Mouse (Mus musculus) hindbrain, embryonic 16.5 days (tissue): ENCODE data around the gene Cd200. TPM values are rescaled to one million over a fixed set of nuclear protein-coding genes. Genes with fewer than 3 reads are reported as not detected.
"Not testable (repeated sequence)": the region's sequence is repeated elsewhere in the genome, so short reads cannot be mapped to it uniquely, and the experiment has no call there.

ENCODE experiments used
- ATAC-seq: fragments of 200-750 bp; cut with Nextera tagmentation; 2 replicates; pipeline ENCODE4 v1.8.0; 2017; ENCODE audit warnings: moderate TSS enrichment, moderate library complexity
- H3K27ac ChIP-seq: fragments of 300-500 bp; sonication (generic); 2 replicates; pipeline ENCODE4 v1.5.1; 2014; ENCODE audit warnings: low read depth, mild to moderate bottlenecking, control low read depth, low read length, moderate library complexity
- H3K27me3 ChIP-seq: fragments of 300-500 bp; sonication (generic); replicated peaks from 2 replicates; pipeline ENCODE4 v1.6.1; 2014; ENCODE audit warnings: low read length; ENCODE audit not compliant: control insufficient read depth, insufficient read depth
- H3K36me3 ChIP-seq: fragments of 300-500 bp; sonication (generic); 2 replicates; pipeline ENCODE4 v1.6.1; 2014; ENCODE audit warnings: mild to moderate bottlenecking, low read length, moderate library complexity, mixed read lengths; ENCODE audit not compliant: control insufficient read depth, insufficient read depth
- H3K4me1 ChIP-seq: fragments of 300-500 bp; sonication (generic); 2 replicates; pipeline ENCODE4 v1.6.1; 2014; ENCODE audit warnings: low read depth, low read length; ENCODE audit not compliant: control insufficient read depth, insufficient read depth
- H3K4me2 ChIP-seq: fragments of 300-500 bp; sonication (generic); 2 replicates; pipeline ENCODE4 v1.6.1; 2014; ENCODE audit warnings: mild to moderate bottlenecking, low read length, control low read depth, moderate library complexity
- H3K4me3 ChIP-seq: fragments of 300-500 bp; sonication (generic); 2 replicates; pipeline ENCODE4 v1.5.1; 2014; ENCODE audit warnings: mild to moderate bottlenecking, low read length, control low read depth, moderate library complexity
- H3K9ac ChIP-seq: fragments of 300-500 bp; sonication (generic); 2 replicates; pipeline ENCODE4 v1.6.1; 2014; ENCODE audit warnings: low read depth, mild to moderate bottlenecking, control low read depth, low read length, moderate library complexity
- H3K9me3 ChIP-seq: fragments of 300-500 bp; sonication (generic); 2 replicates; pipeline ENCODE4 v1.6.1; 2014; ENCODE audit warnings: mild to moderate bottlenecking, low read length, moderate library complexity; ENCODE audit not compliant: control insufficient read depth
- WGBS: fragments of 180-500 bp; shearing (Covaris S2); extraction: QIAGEN DNeasy Blood & Tissue Kit; methylation state at CpG from one replicate; pipeline ENCODE4 v1.1.7; 2014; 5-methylcytosine and 5-hydroxymethylcytosine counted together
- polyA plus RNA-seq: library from polyadenylated mRNA; unstranded; fragments of >200 nt; fragmentation: Nextera tagmentation; extraction: Ambion mirVana; gene quantifications from 2 replicates; pipeline ENCODE4 v1.2.1, GENCODE M21; 2015

Cd200 gene
- polyA plus RNA-seq: 364 and 369 TPM in 2 replicates

GRCm38 (mm10) chr16:45408425-45409063 is at the start of gene Cd200:
Cd200 (minus strand) TSS chr16:45409053.
- Histone ChIP-seq H3K4me3 (peak within 1 kb of the TSS; percentile 75), H3K4me2 (peak within 1 kb of the TSS; percentile 58), H3K27me3 (no peaks in the 10 kb centered on the region), H3K9me3 (no peaks in the 10 kb centered on the region), H3K4me1 (peaks cover 8% of the 10 kb centered on the region), H3K36me3 (no peaks in the 10 kb centered on the region), H3K27ac (peak within 1 kb of the TSS; percentile 94), H3K9ac (peak within 1 kb of the TSS; percentile 90)
- WGBS: under 1% methylated on average over 28 of the region's 28 CpGs
- peak; percentile 99 for ATAC-seq

- no peak for ATAC-seq
- H3K27ac ChIP-seq: no peak overlapping the region
- no peaks in the 10 kb centered on the region for H3K9me3 ChIP-seq
- no peaks in the 10 kb centered on the region for H3K4me1 ChIP-seq
- no peak overlapping the region for H3K9ac ChIP-seq
- no peak overlapping the region for H3K4me2 ChIP-seq
- no peak overlapping the region for H3K4me3 ChIP-seq
- H3K36me3 ChIP-seq: no peaks in the 10 kb centered on the region
- no peaks in the 10 kb centered on the region for H3K27me3 ChIP-seq
Measured at GRCm38 (mm10) chr16:45454762-45455161, 45.9 kb upstream of the Cd200 start.

- H3K27ac ChIP-seq: no peak overlapping the region
- no peak overlapping the region for H3K9ac ChIP-seq
- H3K36me3 ChIP-seq: no peaks in the 10 kb centered on the region
- 92% methylated on average over 1 of the region's 1 CpGs for WGBS
- no peak overlapping the region for H3K4me3 ChIP-seq
- H3K9me3 ChIP-seq: no peaks in the 10 kb centered on the region
- no peaks in the 10 kb centered on the region for H3K4me1 ChIP-seq
- H3K27me3 ChIP-seq: no peaks in the 10 kb centered on the region
- no peak for ATAC-seq
- no peak overlapping the region for H3K4me2 ChIP-seq
Measured at GRCm38 (mm10) chr16:45437230-45437739, 28.4 kb upstream of the Cd200 start.

GRCm38 (mm10) chr16:45435591-45435990 is 26.7 kb upstream of the Cd200 start:
- Histone ChIP-seq H3K36me3 (no peaks in the 10 kb centered on the region), H3K27me3 (no peaks in the 10 kb centered on the region), H3K27ac (no peak overlapping the region), H3K4me1 (no peaks in the 10 kb centered on the region), H3K9me3 (no peaks in the 10 kb centered on the region), H3K4me2 (no peak overlapping the region), H3K4me3 (no peak overlapping the region), H3K9ac (no peak overlapping the region)
- no peak for ATAC-seq

GRCm38 (mm10) chr16:45427651-45428050 is 18.8 kb upstream of the Cd200 start:
- H3K27ac ChIP-seq: no peak overlapping the region
- no peaks in the 10 kb centered on the region for H3K27me3 ChIP-seq
- no peak overlapping the region for H3K9ac ChIP-seq
- no peaks in the 10 kb centered on the region for H3K36me3 ChIP-seq
- H3K9me3 ChIP-seq: no peaks in the 10 kb centered on the region
- H3K4me2 ChIP-seq: no peak overlapping the region
- WGBS: 95% methylated on average over 9 of the region's 9 CpGs
- no peak for ATAC-seq
- no peaks in the 10 kb centered on the region for H3K4me1 ChIP-seq
- H3K4me3 ChIP-seq: no peak overlapping the region

DNA sequence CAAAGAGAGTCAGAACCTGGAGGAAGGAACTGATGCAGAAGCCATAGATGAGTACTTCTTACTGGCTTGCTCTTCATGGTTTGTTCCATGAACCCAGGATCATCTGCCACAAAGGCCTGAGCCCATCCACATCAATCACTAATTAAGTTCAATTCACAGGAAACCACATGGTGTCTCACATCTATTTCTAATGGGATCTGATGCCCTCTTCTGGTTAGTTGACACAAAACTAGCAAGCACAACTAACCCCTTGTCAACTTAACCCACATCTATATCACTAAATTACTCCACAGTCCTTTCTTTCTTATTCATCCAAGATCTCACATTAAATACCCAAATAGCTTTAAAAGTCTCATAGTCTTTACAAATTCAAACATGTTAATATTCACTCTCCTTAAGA is 4.6 kb upstream of the Cd200 start:
- Histone ChIP-seq H3K36me3 (no peaks in the 10 kb centered on the region), H3K27me3 (no peaks in the 10 kb centered on the region), H3K4me1 (no peaks in the 10 kb centered on the region), H3K4me2 (no peak overlapping the region), H3K27ac (no peak overlapping the region), H3K9ac (no peak overlapping the region), H3K9me3 (no peaks in the 10 kb centered on the region), H3K4me3 (no peak overlapping the region)
- no peak for ATAC-seq

- WGBS: 26% methylated on average over 7 of the region's 7 CpGs
- peak overlapping the region; percentile 94 for H3K27ac ChIP-seq
- H3K4me1 ChIP-seq, H3K27me3 ChIP-seq, H3K36me3 ChIP-seq, H3K9me3 ChIP-seq: not testable (repeated sequence)
- H3K9ac ChIP-seq: peak overlapping the region; percentile 90
- H3K4me2 ChIP-seq: peak overlapping the region; percentile 58
- H3K4me3 ChIP-seq: peak overlapping the region; percentile 75
- peak; percentile 77 for ATAC-seq
Measured at GRCm38 (mm10) chr16:45409064-45409446, 202 bp upstream of the Cd200 start.

GRCm38 (mm10) chr16:45407645-45408400 is 1.0 kb downstream of the Cd200 start:
- ATAC-seq: no peak
- 20% methylated on average over 9 of the region's 9 CpGs for WGBS
- Histone ChIP-seq H3K36me3 (no peaks in the 10 kb centered on the region), H3K9me3 (no peaks in the 10 kb centered on the region), H3K4me2 (peak overlapping the region; percentile 58), H3K4me3 (peak overlapping the region; percentile 75), H3K27ac (peak overlapping the region; percentile 94), H3K4me1 (peaks cover 8% of the 10 kb centered on the region), H3K9ac (peak overlapping the region; percentile 90), H3K27me3 (no peaks in the 10 kb centered on the region)

DNA sequence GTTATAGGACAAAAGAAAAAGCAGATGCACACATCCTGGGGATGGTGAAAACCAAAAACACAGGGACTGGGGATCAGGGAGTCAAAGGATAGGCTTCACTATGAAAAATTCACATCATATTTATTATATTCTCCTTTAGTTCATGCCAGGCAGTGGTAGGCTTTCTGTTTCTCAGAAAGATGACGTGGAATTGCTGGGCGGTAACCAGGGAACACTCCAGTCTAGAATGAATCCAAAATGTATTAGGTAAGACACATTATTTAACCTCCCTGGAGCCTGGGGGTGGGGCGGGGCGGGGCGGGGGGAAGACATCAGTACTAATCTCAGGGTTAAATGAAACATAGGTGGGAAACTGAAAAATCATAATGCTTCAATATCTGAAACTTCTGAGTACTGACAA is 1.8 kb downstream of the Cd200 start:
- no peaks in the 10 kb centered on the region for H3K9me3 ChIP-seq
- ATAC-seq: no peak
- H3K27me3 ChIP-seq: no peaks in the 10 kb centered on the region
- H3K27ac ChIP-seq: peak overlapping the region; percentile 94
- no peaks in the 10 kb centered on the region for H3K36me3 ChIP-seq
- peak overlapping the region; percentile 75 for H3K4me3 ChIP-seq
- peak overlapping the region; percentile 90 for H3K9ac ChIP-seq
- H3K4me1 ChIP-seq: peaks cover 8% of the 10 kb centered on the region
- WGBS: 69% methylated on average over 5 of the region's 5 CpGs
- peak overlapping the region; percentile 58 for H3K4me2 ChIP-seq
